Mouse (Mus musculus) left cerebral cortex, adult 8-10 months (tissue): ENCODE measurements around the gene Dmrta2. TPM values are rescaled to one million over a fixed set of nuclear protein-coding genes. Genes with fewer than 3 reads are reported as not detected.
A peak's percentile ranks its signal among the peaks of the same experiment; 100 is the strongest.

Experiments
- DNase-seq, 2 experiments: peaks; one replicate each; pipeline ENCODE4 v3.0.0; 2022; ENCODE audit warnings: low spot score in 2 of 2
- total RNA-seq, 4 experiments: library from RNA; stranded (reverse); gene quantifications; 2 replicates each; pipeline ENCODE4 v1.2.4; 2022

Gene Dmrta2
- total RNA-seq: 1 to 10 TPM; 1.5 to 3.1 (median 2.1) TPM

GRCm38 (mm10) chr4:109977148-109978067 lies at the start of gene Dmrta2:
TSS of gene Dmrta2 (plus strand) at chr4:109978053.
- DNase-seq: peak in 1 of 2 experiments; percentile 47

GRCm38 (mm10) chr4:109929058-109929457 lies 48.8 kb upstream of the Dmrta2 start:
- DNase-seq: no peak

GRCm38 (mm10) chr4:109930445-109930844 lies 47.4 kb upstream of the Dmrta2 start:
- no peak for DNase-seq

- no peak for DNase-seq
These were observed 46.9 kb upstream of the Dmrta2 start for GRCm38 (mm10) chr4:109930935-109931334.

- no peak for DNase-seq
These were observed 41.3 kb upstream of the Dmrta2 start for GRCm38 (mm10) chr4:109936557-109936956.

- no peak for DNase-seq
These were observed 38.6 kb upstream of the Dmrta2 start for GRCm38 (mm10) chr4:109939291-109939690.

- no peak for DNase-seq
These were observed 32.3 kb upstream of the Dmrta2 start for GRCm38 (mm10) chr4:109945554-109945953.

- no peak for DNase-seq
These were observed 28.5 kb upstream of the Dmrta2 start for GRCm38 (mm10) chr4:109949307-109949706.

GRCm38 (mm10) chr4:109953509-109953908 lies 24.3 kb upstream of the Dmrta2 start:
- DNase-seq: no peak

- no peak for DNase-seq
These were observed 17.5 kb upstream of the Dmrta2 start for GRCm38 (mm10) chr4:109960201-109960935.

GRCm38 (mm10) chr4:109963570-109964279 lies 14.1 kb upstream of the Dmrta2 start:
- no peak for DNase-seq

GRCm38 (mm10) chr4:109969561-109969960 lies 8.3 kb upstream of the Dmrta2 start:
- DNase-seq: no peak

GRCm38 (mm10) chr4:109973991-109974654 lies 3.7 kb upstream of the Dmrta2 start:
- DNase-seq: no peak

GRCm38 (mm10) chr4:109974655-109975380 lies 3.0 kb upstream of the Dmrta2 start:
- DNase-seq: no peak

GRCm38 (mm10) chr4:109975381-109976240 lies 2.2 kb upstream of the Dmrta2 start:
- no peak for DNase-seq

- no peak for DNase-seq
These were observed 1.3 kb upstream of the Dmrta2 start for GRCm38 (mm10) chr4:109976273-109977147.

GRCm38 (mm10) chr4:109978068-109978857 lies 410 bp downstream of the Dmrta2 start:
- no peak for DNase-seq
